Mouse (Mus musculus) lung, postnatal 25 days (tissue): ENCODE data around the gene Gm44502.

Source experiments
- DNase-seq: peaks from one replicate; pipeline ENCODE4 v3.0.0; 2022; ENCODE audit warnings: low spot score

The Gm44502 gene

DNA sequence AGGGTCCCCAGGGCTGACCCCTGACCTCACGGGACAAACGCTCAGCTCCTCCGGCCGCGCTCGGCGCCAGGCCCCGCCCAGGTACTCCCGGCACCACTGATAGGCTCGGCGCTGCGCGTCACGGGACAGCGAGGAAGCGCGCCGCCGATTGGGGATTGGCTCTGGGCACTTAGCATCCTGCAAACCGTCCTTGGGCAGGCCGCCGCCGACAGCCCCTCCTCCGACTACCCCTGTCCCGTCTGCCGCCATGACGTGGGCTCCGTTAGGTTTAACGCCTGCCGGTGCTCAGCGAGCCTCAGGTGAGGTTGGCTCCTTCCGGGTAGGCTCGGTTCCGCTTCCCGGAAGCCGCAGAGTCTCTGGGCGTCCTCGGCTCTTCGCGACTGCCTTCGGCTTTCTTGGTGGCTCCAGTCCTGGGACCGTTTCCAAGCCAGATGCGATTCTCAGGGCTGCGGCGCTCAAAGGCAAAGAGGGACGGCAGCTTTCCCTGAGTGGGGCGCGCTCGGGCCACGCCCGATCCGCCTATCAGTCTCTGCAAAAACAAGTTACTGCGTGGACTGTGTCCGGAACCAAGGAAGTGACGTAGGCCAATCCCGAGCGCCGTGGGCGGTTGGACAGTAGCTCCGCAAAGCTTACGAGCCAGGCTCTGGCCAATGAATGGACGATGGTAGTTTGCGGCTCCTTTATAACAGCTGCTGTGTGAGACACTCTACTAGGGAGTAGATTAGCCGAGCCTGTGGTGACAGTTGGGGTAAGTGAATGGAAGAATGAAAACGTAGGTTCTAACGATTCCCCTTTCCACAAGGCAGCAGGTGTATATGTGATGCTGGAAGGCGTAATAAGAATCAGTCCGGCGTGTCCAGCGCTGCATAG, at the start of gene Gm44502, which contains the start of the genes C730034F03Rik and Chkb:
Gene Gm44502, minus strand, starts transcription at position 345 of the 870 bp plus-strand sequence.
Gene C730034F03Rik, plus strand, starts transcription at position 238 of the 870 bp plus-strand sequence.
Gene Chkb, minus strand, starts transcription at position 557 of the 870 bp plus-strand sequence.
- peak; percentile 94 for DNase-seq

DNA sequence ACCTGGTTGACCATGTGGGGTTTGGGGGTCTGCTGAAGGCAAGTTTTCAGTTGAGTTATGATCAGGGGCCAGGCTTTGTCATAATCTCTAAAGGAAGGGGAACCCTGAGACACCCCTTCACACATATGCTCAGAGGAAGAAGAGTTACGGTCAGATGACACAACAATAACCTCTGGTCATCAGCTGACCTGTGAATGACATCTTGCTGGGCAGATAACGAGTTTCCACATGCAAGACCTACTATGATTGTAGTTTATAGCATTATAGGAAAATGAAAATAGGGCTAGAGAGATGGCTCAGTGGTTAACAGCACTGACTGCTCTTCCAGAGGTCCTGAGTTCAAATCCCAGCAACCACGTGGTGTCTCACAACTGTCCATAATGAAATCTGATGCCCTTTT, 49.1 kb upstream of the Gm44502 start:
- DNase-seq = no peak

DNA sequence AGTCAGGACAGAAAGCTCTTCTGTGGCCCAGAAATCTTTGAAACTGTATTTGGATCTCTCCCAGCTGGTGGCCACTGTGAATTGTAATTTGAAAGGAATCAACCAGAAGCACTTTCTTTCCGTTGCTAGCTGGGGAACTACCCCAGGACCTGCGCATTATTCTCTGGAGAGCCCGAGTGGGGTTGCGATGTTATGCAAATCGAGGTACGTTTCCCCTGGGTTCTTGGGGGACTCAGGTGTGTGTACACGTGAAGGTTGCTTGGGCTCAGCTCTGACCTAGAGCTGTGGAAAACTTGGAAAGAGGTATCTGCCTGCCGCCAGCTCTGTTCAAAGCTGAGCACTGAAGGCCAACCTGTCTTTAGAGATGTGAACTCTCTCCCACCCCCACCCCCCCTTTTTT, 48.3 kb upstream of the Gm44502 start:
- DNase-seq = no peak

DNA sequence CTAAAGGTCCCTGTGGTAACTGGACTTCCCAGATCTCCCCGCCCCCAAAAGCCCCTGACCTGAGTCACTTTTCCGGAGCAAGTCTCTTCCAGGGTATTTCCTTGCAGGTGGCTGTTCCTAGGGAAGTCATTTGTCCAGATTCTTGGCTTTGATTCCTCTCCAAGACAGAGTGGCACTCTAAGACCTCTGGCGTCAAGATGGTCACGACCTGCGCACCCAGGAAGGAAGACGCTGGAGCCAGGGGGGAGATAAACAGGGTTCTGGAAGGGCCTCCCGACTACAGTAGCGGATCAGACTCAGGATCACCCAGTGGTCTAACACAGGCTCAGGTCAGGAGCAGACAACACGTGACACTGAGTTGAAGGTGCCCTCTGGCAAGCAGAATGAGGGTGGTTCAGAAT, 47.6 kb upstream of the Gm44502 start, which contains the start of gene Arsa:
Gene Arsa, minus strand, starts transcription at position 335 of the 401 bp plus-strand sequence.
- DNase-seq = peak; percentile 38

DNA sequence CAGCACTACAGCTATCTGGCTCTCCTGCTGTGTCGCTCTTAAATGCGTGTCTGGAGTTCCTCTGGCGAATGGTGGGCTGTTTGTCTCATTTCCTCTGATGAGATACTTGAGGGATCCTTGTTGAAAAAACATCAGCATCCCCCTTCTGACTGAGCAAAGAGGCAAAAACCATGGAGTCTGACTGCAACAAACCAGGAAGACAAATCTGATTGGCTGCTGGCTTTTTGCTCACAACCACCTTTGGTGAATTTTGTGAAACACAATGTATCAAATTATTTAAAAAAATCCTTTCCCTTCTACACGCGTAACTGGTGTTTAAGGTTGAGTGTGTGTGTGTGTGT, 46.9 kb upstream of the Gm44502 start:
- no peak for DNase-seq

DNA sequence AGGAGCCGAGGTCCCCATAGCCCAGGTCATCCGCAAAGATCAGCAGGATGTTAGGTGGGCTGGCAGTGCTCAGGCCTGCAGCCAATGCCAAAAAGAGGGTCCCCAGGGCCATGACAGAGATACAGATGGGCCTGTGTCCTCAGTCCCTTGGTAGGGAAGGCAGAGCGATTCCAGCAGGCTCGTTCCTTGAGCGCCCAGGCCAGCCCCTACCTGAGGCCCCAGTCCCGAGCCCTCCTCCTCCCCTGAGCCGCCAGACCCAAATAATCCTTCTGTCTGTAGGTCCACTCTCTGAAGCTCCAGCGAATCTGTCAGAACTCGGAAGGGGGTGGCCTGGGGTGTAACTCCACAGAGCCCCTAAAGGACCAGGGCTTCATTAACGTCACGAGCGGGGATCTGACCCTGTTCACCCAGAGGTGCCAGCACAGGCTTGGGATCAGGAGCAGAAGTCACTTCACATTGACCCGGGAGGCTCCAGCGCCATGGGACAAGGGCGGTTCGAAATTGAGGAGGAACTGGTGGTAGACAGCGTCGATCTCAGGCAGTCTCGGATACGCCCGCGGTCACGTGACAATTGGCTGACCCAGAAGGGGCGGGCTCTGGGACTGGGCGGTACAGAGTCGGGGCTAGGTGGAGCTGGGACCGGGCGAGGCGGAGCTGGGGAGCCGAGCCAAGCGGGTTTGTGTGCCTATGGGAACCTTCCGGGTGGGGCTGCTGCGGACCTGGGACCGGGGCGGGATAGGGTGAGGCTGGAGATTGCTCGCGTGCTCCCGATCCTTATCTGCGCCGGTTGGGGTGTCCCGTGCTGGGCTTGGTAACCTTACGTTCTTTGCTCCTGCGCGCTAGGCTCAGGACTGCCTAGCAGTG, 46.3 kb upstream of the Gm44502 start:
- peak; percentile 97 for DNase-seq

DNA sequence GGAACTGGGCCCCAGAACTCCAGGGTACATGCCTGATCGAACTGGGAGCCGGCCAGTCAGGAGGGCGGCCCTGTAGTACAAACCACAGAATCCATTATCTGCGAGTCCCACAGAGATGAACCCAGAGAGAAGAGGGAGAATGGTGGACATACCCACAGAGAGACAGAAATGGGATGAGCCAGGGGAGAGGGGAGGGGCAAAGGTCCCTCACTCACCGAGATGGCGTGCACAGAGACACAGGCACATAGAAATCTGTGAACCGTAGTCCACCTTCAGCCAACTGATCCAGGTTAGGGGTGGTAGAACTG, 45.8 kb upstream of the Gm44502 start:
- DNase-seq = no peak

DNA sequence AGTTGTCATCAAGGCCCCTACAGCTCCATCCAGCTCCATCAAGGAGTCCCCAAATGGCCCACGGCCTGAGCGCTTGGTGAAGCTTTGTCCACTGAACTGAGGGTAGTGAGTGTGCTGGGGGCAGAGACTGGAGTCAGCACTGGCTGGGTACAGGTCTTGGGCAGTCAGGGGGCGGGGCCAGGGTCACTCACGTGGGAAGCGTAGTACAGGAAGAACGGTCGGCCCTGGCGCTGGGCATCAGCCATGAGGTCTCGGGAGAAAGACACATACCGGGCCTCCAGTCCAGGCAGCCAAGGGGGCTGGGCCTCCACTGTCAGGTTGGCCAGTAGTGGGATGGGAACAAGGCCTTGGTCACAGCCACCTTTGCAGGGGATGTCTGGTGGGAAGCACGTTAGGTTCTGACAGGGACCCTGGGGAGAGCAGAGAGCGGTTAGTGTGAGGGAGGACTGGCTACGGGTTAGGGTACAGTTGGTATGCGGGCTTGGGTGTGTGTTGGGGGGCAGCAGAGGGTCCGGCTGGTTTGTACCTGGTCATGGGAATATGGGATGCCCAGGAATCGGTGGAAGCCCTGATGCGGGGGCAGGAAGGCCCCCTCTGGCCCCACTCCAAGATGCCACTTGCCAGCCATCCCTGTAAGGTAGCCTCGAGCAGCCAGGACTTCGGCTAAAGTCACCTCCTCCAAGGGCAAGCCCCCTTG, 45.2 kb upstream of the Gm44502 start:
- DNase-seq = no peak

DNA sequence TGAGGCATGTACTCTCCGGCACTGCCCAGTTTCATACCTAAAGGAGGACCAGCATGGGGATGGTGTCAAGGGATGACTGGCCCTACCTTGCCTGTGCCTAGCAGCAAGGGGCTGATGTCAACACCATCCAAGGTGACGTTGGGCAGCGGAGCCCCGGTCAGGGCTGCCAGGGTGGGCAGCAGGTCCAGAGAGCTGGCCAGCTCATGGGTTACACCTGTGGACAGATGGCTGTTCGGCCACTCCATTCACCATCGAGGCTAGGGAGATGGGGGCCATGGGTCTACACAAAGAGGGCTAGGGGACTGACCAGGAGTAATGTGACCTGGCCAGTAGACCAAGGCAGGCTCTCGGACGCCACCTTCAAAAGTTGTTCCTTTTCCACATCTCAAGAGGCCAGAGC, 44.4 kb upstream of the Gm44502 start:
- DNase-seq = no peak

DNA sequence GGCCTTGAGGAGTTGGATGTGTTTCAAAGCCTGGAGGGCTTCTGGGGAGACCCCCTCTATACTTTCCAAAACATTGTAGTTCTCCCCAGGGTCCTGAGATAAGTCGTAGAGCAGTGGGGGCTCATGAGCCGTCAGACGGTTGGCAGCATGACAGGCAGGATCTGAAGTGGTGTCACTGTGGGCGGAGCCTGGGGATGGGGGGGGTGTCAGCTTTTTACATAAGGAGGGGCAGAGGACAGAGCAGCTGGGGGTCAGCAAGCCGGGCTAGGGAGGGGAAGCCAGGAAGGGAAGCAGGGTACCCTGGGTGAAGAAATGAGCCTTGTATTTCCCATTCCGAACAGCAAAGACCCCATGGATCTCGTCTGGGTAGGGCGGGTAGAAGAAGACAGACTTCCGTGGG, 43.9 kb upstream of the Gm44502 start:
- no peak for DNase-seq

DNA sequence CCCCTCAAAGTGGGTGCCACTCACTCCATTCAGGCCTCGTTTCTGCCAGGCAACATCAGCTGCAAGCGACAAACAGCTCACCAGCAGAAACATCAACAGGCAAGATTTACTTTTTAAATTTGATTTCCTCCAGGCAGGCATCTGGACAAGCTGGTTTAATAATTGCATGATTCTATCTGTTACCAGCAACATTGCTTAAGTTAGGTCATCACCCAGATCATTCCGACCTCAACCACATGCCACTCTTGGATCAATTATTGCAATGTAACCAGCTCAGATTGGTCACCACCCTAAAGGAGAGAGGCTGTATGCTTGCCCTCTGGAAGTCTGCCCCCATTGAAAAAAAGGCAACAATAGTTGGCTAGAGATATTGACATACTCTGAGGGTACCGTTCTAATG, 42.0 kb upstream of the Gm44502 start:
- DNase-seq = no peak

DNA sequence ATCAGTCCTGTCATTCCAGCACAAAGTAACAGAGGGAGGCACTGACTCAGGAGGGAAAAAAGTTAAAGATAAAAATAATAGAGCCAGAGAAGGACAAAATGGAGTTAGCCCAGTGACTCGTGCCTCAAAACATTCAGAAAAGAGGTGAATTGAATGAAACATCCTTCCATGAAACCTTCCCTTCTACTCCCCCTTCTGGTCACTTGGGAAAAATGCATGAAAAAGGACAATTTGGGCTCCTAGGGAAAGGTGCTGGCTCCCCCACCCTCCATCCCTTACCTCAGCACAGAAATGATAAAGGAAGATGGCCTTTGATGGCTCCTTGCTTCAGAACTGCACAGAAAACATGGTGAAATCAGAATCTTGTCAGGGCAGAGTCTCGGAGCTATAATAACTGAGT, 39.1 kb upstream of the Gm44502 start:
- no peak for DNase-seq

DNA sequence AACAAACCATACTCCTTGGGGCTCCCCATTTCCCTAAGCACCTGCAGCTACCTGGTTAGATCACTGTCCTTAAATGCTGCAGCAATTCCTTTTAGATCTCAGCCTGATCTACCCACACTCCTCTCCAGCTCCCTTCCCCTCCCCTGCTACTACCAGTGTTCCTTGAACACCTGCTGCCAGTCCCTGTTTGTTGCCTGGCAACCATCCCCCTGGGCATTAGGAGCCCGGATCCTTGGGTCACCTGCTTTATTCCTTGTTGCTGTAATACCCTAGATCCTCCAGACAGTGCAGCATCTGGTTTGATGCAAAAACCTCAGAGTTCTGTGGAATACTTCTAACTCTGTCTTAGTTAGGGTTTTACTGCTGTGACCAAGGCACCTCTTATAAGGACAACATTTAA, 35.6 kb upstream of the Gm44502 start:
- no peak for DNase-seq

DNA sequence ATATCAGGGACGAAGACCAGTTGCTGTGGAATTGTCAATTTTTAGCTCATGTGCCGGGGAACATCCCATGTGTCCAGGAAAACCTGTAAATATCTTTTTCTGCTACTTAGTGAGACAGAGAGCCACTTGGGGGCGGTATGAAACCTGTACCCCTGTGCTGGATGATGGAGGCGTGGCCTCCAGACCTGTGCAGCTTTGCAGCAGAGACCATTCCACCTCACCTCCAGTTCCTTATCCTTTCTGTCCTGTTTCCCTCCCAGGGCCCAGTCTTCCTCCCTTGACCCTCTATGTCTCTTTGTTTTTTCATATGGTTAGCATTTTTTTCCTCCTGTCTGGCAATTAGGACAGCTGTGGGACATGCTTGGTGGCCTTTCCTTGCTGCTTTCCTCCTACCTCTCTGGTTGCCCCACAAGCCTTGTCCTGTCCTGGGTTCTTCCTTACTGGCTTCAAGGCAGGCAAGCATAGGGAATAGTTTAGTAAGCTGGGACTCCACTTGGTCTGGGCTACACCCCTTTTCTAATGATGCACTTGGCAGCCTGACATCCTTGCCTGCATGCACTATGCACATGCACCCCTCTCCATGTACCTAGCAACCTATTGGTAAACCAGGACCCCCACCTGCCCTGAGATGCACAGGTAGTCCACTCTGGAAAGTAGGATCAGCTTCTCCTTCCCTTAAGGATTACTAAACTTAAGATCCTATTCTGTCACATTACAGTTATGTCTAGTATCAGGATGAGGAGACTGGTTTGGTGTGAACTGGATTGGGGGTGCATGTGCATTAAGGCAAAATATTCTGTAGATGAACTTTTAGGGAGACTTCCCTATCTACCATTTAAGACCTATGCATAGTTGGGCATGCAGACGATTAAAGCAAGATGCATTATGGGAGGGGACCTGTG, 34.1 kb upstream of the Gm44502 start:
- DNase-seq = no peak

DNA sequence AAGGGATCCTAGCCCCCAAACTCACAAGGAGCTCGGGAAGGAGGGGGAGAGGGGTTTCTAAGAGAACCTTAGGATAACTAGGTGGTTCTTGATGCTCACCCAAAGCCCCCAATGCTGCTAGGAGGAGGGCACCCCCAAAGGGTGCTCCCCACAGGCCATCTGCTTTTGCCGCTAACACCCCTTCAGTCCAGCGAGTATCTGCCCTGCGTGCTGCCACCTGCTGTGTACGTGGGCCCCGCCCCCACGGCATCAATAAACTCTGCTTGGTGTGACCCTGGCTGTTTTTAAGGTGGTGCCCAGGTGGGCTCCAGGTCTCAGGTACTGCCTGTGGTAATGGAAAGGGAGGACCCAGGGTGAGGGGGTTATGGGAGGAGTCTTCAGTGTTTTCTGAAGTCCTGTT, 32.7 kb upstream of the Gm44502 start:
- no peak for DNase-seq

DNA sequence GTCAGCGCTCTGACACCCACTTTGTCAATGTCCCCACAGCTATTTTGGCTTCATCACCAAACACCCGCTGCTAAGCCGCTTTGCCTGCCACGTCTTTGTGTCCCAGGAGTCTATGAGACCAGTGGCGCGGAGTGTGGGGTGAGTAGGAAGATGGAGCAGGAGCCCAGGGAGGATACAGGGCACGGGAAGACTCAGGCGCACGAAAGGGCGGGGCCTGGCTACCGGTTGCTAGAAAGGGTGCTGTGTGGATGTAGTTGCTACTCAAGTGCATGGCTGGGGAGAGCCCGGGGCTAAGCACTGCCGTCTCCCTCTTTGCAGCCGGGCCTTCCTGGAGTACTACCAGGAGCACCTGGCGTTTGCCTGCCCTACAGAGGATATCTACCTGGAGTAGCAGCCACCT, 31.8 kb upstream of the Gm44502 start:
- no peak for DNase-seq

DNA sequence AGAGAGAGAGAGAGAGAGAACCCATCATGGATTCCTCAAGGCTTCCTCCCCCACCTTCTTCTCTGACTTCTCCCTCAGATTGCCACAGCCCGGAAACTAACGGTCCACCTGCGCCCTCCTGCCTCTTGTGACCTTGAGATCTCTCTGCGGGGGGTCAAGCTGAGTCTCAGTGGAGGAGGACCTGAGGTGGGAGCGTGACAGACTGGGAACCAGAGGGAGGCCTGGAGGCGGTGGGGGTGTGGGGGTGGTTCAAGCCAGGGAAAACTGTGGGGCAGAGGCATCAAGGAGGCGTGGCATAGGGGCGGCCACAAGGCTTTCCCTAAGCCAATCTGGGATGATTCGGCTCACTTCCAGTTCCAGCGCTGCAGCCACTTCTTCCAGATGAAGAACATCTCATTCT, 30.8 kb upstream of the Gm44502 start:
- no peak for DNase-seq

DNA sequence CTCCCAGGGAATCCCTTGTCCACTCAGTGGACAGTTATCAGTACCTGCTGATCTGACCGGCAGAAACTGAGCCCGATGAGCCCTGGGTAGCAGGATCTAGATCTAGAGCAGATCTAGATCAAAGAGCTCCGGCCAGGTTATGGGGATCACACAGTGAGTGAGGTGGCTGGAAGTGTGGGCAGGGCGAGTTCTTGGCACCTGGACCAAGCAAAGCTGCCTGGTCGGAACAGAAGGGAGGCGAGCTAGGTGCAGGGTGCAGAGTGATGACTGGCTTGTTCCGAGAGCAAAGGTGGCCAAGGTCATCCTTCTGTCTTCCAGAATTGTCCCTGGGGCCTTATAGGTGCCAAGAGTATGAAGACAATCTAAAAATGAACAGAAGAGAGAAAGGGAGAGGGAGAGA, 30.3 kb upstream of the Gm44502 start:
- no peak for DNase-seq

DNA sequence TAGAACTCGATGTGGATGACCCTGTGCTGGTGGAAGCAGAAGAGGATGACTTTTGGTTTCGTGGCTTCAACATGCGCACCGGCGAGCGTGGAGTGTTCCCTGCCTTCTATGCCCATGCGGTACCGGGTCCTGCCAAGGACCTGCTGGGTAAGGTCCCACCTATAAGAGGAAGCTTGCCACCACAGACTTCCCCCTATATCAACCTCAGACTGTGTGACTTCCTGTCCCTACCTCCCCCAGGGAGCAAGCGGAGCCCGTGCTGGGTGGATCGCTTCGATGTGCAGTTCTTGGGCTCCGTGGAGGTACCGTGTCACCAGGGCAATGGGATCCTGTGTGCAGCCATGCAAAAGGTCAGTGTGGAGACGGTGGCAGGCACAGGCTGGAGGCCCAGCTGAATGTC, 29.4 kb upstream of the Gm44502 start:
- DNase-seq = no peak

DNA sequence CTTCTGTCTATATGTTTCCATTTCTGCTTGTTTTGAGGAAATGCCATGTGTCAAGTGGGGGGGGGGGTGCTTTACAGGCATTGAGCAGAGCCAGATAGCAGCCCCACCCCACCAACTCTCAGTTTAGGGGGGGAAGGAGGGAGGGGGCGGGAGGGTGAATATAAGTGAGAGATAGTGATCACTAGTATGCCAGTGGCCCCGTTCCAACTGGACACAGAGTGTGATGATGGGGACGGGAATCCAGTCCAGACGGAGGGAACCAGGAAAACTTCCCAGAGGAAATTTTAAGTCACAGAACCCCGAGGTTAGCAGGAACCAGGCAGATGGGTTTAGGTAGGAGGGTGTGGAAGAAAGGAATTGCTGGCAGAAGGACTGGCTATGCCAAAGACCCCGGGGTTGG, 26.1 kb upstream of the Gm44502 start:
- DNase-seq = no peak

DNA sequence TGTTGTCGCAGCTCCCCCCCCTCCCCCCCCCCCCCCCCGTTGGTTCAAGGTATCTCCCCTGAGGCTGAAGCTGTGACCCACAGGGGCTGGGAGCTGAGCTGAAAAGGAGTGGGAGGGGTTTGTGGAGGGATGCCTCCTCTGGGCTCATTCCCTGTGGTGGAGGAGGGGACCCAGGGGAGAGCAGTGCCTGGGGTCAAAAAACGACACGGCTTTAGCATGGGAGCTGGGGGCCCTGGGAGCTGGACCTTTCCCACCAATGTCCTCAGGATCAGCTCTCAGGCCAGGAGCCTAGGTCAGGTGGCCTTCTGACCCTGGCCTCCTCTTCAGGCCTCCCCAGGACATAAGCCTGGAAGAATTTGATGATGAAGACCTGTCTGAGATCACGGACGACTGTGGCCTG, 25.4 kb upstream of the Gm44502 start:
- no peak for DNase-seq
